Mouse (Mus musculus) embryonic fibroblast, embryonic 13.5 days (primary cell): ENCODE measurements at regions not wholly inside any gene's neighbourhood (a gene's known extent, or its start where the extent isn't known, plus 50 kb on each side); places are given as distances from the start of the nearest gene placed in this dataset.
A peak's percentile ranks its signal among the peaks of the same experiment; 100 is the strongest.

Source experiments
- H3K27ac ChIP-seq: 2 replicates; pipeline ENCODE4 v1.5.1; 2012; ENCODE audit warnings: low read length, control low read depth, inconsistent platforms; ENCODE audit not compliant: insufficient read depth
- H3K4me1 ChIP-seq: 2 replicates; pipeline ENCODE4 v1.6.1; 2011; ENCODE audit warnings: low read length; ENCODE audit not compliant: control insufficient read depth, insufficient read depth
- H3K4me3 ChIP-seq: 2 replicates; pipeline ENCODE4 v1.5.1; 2011; ENCODE audit warnings: mild to moderate bottlenecking, control low read depth, low read length; ENCODE audit not compliant: insufficient read depth
- CTCF ChIP-seq: IDR thresholded peaks from 2 replicates; pipeline ENCODE4 v1.5.1; 2011; ENCODE audit warnings: mild to moderate bottlenecking, control low read depth, low read length, moderate library complexity, borderline replicate concordance; ENCODE audit not compliant: insufficient read depth
- POLR2A ChIP-seq: IDR thresholded peaks from 2 replicates; pipeline ENCODE4 v1.6.1; 2011; ENCODE audit warnings: low read depth, mild to moderate bottlenecking, control low read depth, low read length, moderate library complexity

GRCm38 (mm10) chr11:71976724-71977481, 60.4 kb downstream of the Aipl1 start:
- Histone ChIP-seq H3K4me3 (no peak overlapping the region), H3K4me1 (peaks cover 12% of the 10 kb centered on the region), H3K27ac (peak overlapping the region; percentile 4; the same call in 1 of the 2 replicates)
- no peak for TF ChIP-seq POLR2A
- no peak for TF ChIP-seq CTCF

- Histone ChIP-seq H3K4me1 (peaks cover 7% of the 10 kb centered on the region), H3K4me3 (no peak overlapping the region), H3K27ac (no peak overlapping the region)
- no peak for TF ChIP-seq CTCF
- TF ChIP-seq POLR2A, result no peak
Observed at GRCm38 (mm10) chr11:71971351-71971750, 66.0 kb downstream of the Aipl1 start.

GRCm38 (mm10) chr11:71962306-71962705, 75.0 kb downstream of the Aipl1 start:
- Histone ChIP-seq H3K4me3 (no peak overlapping the region), H3K27ac (no peak overlapping the region), H3K4me1 (no peaks in the 10 kb centered on the region)
- TF ChIP-seq CTCF (no peak), POLR2A (no peak)

- H3K27ac ChIP-seq, result no peak overlapping the region
- TF ChIP-seq POLR2A, result no peak
- TF ChIP-seq CTCF, result no peak
- H3K4me3 ChIP-seq, result no peak overlapping the region
- H3K4me1 ChIP-seq, result no peaks in the 10 kb centered on the region
Observed at GRCm38 (mm10) chr11:71952533-71952932, 84.8 kb downstream of the Aipl1 start.

- no peak for TF ChIP-seq POLR2A
- TF ChIP-seq CTCF, result no peak
- no peak overlapping the region for H3K27ac ChIP-seq
- H3K4me3 ChIP-seq, result no peak overlapping the region
- no peaks in the 10 kb centered on the region; the same call in 1 of the 2 replicates for H3K4me1 ChIP-seq
Observed at GRCm38 (mm10) chr11:71947161-71947560, 90.1 kb downstream of the Aipl1 start.

DNA sequence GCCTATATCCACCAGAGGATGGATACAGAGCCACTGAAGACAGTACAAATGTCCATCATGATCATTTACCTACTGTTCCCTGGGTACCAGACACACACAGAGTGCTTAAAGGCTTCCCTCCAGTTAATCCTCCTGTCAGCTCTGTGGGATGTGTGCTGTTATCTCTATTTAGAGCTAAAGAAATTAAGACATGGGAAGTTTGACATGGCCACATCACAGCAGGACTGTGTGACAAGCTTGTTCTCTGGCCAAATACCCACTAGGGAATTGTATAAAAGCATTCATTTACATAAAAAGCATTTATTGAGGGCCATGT, 92.3 kb downstream of the Aipl1 start:
- no peak overlapping the region for H3K27ac ChIP-seq
- H3K4me1 ChIP-seq, result no peaks in the 10 kb centered on the region; the same call in 1 of the 2 replicates

GRCm38 (mm10) chr11:71944398-71945097, 92.8 kb downstream of the Aipl1 start:
- H3K27ac ChIP-seq, result no peak overlapping the region
- no peak for TF ChIP-seq CTCF
- no peak for TF ChIP-seq POLR2A
- no peaks in the 10 kb centered on the region; the same call in 1 of the 2 replicates for H3K4me1 ChIP-seq
- no peak overlapping the region for H3K4me3 ChIP-seq

More for the DNA sequence above, 92.3 kb downstream of the Aipl1 start:
- no peak for TF ChIP-seq POLR2A
- no peak for TF ChIP-seq CTCF
- H3K4me3 ChIP-seq, result no peak overlapping the region

DNA sequence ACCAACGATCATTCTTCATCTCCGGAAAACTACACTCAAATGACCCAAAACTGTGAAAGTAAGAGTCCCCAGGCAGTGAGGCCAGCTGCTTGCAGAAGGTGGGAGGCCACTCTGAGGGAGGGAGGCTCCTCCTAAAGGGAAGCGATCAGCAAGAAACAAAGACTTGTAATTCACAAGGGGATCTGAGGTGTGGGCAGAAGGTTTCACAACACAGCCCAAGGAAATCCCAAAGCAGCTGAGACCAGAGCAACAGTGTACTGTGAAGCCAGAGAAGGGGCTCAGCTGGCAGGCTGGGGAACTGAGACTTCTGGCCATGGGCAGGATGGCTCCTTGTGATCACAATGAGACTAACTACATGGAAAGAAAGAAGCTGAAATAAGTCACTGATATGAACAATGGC, 93.8 kb downstream of the Aipl1 start:
- Histone ChIP-seq H3K27ac (no peak overlapping the region), H3K4me1 (no peaks in the 10 kb centered on the region; the same call in 1 of the 2 replicates), H3K4me3 (no peak overlapping the region)
- TF ChIP-seq POLR2A (no peak), CTCF (no peak)

- no peak overlapping the region for H3K4me3 ChIP-seq
- H3K4me1 ChIP-seq, result no peaks in the 10 kb centered on the region
- H3K27ac ChIP-seq, result no peak overlapping the region
- TF ChIP-seq POLR2A (no peak), CTCF (no peak)
Observed at GRCm38 (mm10) chr11:71939066-71939465, 98.2 kb downstream of the Aipl1 start.

DNA sequence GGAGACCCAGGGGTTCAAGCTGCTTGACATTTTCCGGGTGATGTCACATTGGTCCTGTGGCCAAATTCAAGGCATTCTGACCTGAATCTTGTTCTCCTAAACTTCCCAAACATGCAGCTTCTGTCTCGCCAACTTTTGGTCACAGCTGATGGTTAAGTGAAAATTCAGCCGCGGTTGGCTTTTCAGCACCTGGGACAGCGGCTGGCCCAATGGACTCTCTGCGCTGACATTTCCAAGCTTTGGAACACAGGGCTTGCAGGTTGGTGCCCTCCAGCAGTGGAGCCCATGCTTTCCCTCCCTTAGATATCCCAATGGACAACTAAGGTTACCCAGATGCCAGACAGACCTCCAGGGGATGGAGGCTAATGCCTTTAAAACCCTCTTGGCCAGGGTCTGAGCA, 100.2 kb downstream of the Aipl1 start:
- TF ChIP-seq CTCF (no peak), POLR2A (no peak)
- Histone ChIP-seq H3K4me3 (no peak overlapping the region), H3K27ac (no peak overlapping the region), H3K4me1 (no peaks in the 10 kb centered on the region)
